Mouse (Mus musculus): ENCODE data around the gene Pomt2. TPM values are rescaled to one million over a fixed set of nuclear protein-coding genes. Genes with fewer than 3 reads are reported as not detected.

The Pomt2 gene
- 12.6 and 16.3 TPM in 2 replicates for polyA plus RNA-seq (2012; rRNA removed)

- DNase-seq (ENCODE audit: low read depth) = peak; percentile 70
Observed at GRCm38 (mm10) chr12:87147395-87148089, at the start of gene Pomt2. Pomt2 (minus strand) TSS chr12:87147968.

- DNase-seq (ENCODE audit: low read depth) = no peak
Observed at GRCm38 (mm10) chr12:87196310-87196709, 48.5 kb upstream of the Pomt2 start.

- DNase-seq (ENCODE audit: low read depth) = no peak
Observed at GRCm38 (mm10) chr12:87195069-87195468, 47.3 kb upstream of the Pomt2 start.

GRCm38 (mm10) chr12:87193008-87193407 lies 45.2 kb upstream of the Pomt2 start:
- no peak for DNase-seq (ENCODE audit: low read depth)

- no peak for DNase-seq (ENCODE audit: low read depth)
Observed at GRCm38 (mm10) chr12:87177631-87178030, 29.9 kb upstream of the Pomt2 start.

GRCm38 (mm10) chr12:87175194-87175946 lies 27.6 kb upstream of the Pomt2 start:
- no peak for DNase-seq (ENCODE audit: low read depth)

- no peak for DNase-seq (ENCODE audit: low read depth)
Observed at GRCm38 (mm10) chr12:87160815-87161214, 13.0 kb upstream of the Pomt2 start.

GRCm38 (mm10) chr12:87160310-87160709 lies 12.5 kb upstream of the Pomt2 start:
- DNase-seq (ENCODE audit: low read depth) = no peak

GRCm38 (mm10) chr12:87158099-87158498 lies 10.3 kb upstream of the Pomt2 start:
- no peak for DNase-seq (ENCODE audit: low read depth)

GRCm38 (mm10) chr12:87157361-87157760 lies 9.6 kb upstream of the Pomt2 start:
- DNase-seq (ENCODE audit: low read depth) = peak; percentile 55

- DNase-seq (ENCODE audit: low read depth) = peak; percentile 90
Observed at GRCm38 (mm10) chr12:87154448-87154847, 6.7 kb upstream of the Pomt2 start.

- no peak for DNase-seq (ENCODE audit: low read depth)
Observed at GRCm38 (mm10) chr12:87149471-87149870, 1.7 kb upstream of the Pomt2 start.

- no peak for DNase-seq (ENCODE audit: low read depth)
Observed at GRCm38 (mm10) chr12:87148136-87148535, 368 bp upstream of the Pomt2 start.

- no peak for DNase-seq (ENCODE audit: low read depth)
Observed at GRCm38 (mm10) chr12:87146966-87147365, 802 bp downstream of the Pomt2 start, which contains the start of gene Gstz1. Gstz1 (plus strand) TSS chr12:87147165.

GRCm38 (mm10) chr12:87142156-87142555 lies 5.6 kb downstream of the Pomt2 start:
- DNase-seq (ENCODE audit: low read depth) = no peak

- DNase-seq (ENCODE audit: low read depth) = no peak
Observed at GRCm38 (mm10) chr12:87138768-87139167, 9.0 kb downstream of the Pomt2 start.

GRCm38 (mm10) chr12:87138342-87138701 lies 9.4 kb downstream of the Pomt2 start:
- no peak for DNase-seq (ENCODE audit: low read depth)

- DNase-seq (ENCODE audit: low read depth) = no peak
Observed at GRCm38 (mm10) chr12:87137439-87138341, 10.1 kb downstream of the Pomt2 start.

GRCm38 (mm10) chr12:87132784-87133183 lies 15.0 kb downstream of the Pomt2 start:
- no peak for DNase-seq (ENCODE audit: low read depth)

GRCm38 (mm10) chr12:87132210-87132609 lies 15.6 kb downstream of the Pomt2 start:
- no peak for DNase-seq (ENCODE audit: low read depth)

GRCm38 (mm10) chr12:87131619-87132018 lies 16.1 kb downstream of the Pomt2 start:
- no peak for DNase-seq (ENCODE audit: low read depth)

- DNase-seq (ENCODE audit: low read depth) = no peak
Observed at GRCm38 (mm10) chr12:87131181-87131580, 16.6 kb downstream of the Pomt2 start.

Measured in gonadal fat pad, adult 2 months (tissue).